Comparison of ENCODE assay signal across 35 mouse cellular contexts in the genomic region with DNA sequence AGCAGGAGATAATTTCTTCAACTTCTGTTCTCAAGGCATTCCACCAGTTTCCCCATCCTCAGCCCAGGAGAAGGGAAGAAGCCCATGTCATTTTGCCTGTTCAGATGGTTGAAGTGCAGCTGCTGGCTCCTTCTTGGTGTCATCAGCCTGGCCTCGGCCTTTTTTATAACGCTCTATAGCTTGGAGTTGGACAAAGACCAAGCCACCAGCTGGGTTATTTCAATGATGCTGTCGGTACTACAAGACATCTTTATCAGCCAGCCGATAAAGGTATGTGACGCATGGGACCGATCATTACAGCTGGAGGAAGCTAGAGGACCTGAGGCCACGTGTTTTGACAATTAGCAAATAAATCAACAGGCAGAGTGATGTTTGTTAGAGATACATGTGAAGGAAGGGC. TPM values are rescaled to one million over a fixed set of nuclear protein-coding genes. Genes with fewer than 3 reads are reported as not detected.
"Had no signal": no experiment of that assay in that cellular context is flagged by ENCODE, and none has a peak within 500 bp of the region (broad histone marks: within the 10 kb centered on the region; RNA-seq: fewer than 3 reads in every experiment).

No protein-coding gene starts in this region.

- H3K36me3 ChIP-seq: limb, embryonic 10.5 days; limb, embryonic 12.5 days; limb, embryonic 13.5 days; limb, embryonic 15.5 days; liver, embryonic 12.5 days; liver, embryonic 13.5 days; liver, embryonic 15.5 days; lung, embryonic 15.5 days; midbrain, embryonic 10.5 days; midbrain, embryonic 12.5 days; midbrain, embryonic 13.5 days; midbrain, embryonic 15.5 days; neural tube, embryonic 12.5 days; neural tube, embryonic 13.5 days had no signal

- H3K4me3 ChIP-seq: left cerebral cortex, adult 2 months; limb, embryonic 10.5 days; limb, embryonic 12.5 days; limb, embryonic 13.5 days; limb, embryonic 15.5 days; liver, embryonic 12.5 days; liver, embryonic 13.5 days; liver, embryonic 15.5 days; lung, embryonic 15.5 days; megakaryocyte, embryonic 14.5 days; midbrain, embryonic 10.5 days; midbrain, embryonic 12.5 days; midbrain, embryonic 13.5 days; midbrain, embryonic 15.5 days; myocyte; neural tube, embryonic 12.5 days; neural tube, embryonic 13.5 days had no signal

- H3K27ac ChIP-seq: left cerebral cortex, adult 2 months; limb, embryonic 10.5 days; limb, embryonic 12.5 days; limb, embryonic 13.5 days; limb, embryonic 15.5 days; liver, embryonic 12.5 days; liver, embryonic 13.5 days; liver, embryonic 14.5 days; liver, embryonic 15.5 days; lung, embryonic 15.5 days; macrophage; midbrain, embryonic 10.5 days; midbrain, embryonic 12.5 days; midbrain, embryonic 13.5 days; midbrain, embryonic 15.5 days; neural tube, embryonic 12.5 days; neural tube, embryonic 13.5 days had no signal

- DNase-seq: left cerebral cortex, postnatal 4 days; liver; liver, embryonic 13.5 days; liver, postnatal 0 days; lung, adult 18-20 months; lung, adult 2 months; lung, postnatal 10 days; lung, postnatal 14 days; midbrain, embryonic 14.5 days had no signal

- H3K9me3 ChIP-seq: limb, embryonic 10.5 days; limb, embryonic 12.5 days; limb, embryonic 13.5 days; limb, embryonic 15.5 days; liver, embryonic 12.5 days; liver, embryonic 13.5 days; liver, embryonic 15.5 days; lung, embryonic 15.5 days; megakaryocyte, embryonic 14.5 days; midbrain, embryonic 10.5 days; midbrain, embryonic 12.5 days; midbrain, embryonic 13.5 days; midbrain, embryonic 15.5 days; neural tube, embryonic 12.5 days; neural tube, embryonic 13.5 days had no signal

- H3K4me2 ChIP-seq: limb, embryonic 12.5 days; limb, embryonic 13.5 days; limb, embryonic 15.5 days; liver, embryonic 11.5 days; liver, embryonic 12.5 days; liver, embryonic 13.5 days; liver, embryonic 15.5 days; lung, embryonic 15.5 days; midbrain, embryonic 11.5 days; midbrain, embryonic 12.5 days; midbrain, embryonic 13.5 days; midbrain, embryonic 15.5 days; neural tube, embryonic 12.5 days; neural tube, embryonic 13.5 days had no signal

- H3K9ac ChIP-seq: limb, embryonic 12.5 days; limb, embryonic 13.5 days; limb, embryonic 15.5 days; liver, embryonic 12.5 days; liver, embryonic 13.5 days; liver, embryonic 14.5 days; liver, embryonic 15.5 days; liver, postnatal 0 days; lung, embryonic 15.5 days; midbrain, embryonic 12.5 days; midbrain, embryonic 13.5 days; midbrain, embryonic 15.5 days; neural tube, embryonic 12.5 days; neural tube, embryonic 13.5 days had no signal

- ATAC-seq: liver, embryonic 12.5 days; liver, postnatal 0 days; lung, postnatal 0 days; midbrain, embryonic 13.5 days; midbrain, embryonic 15.5 days; midbrain, embryonic 16.5 days had no signal

- H3K27me3 ChIP-seq: limb, embryonic 12.5 days; limb, embryonic 13.5 days; limb, embryonic 15.5 days; liver, embryonic 12.5 days; liver, embryonic 13.5 days; liver, embryonic 15.5 days; lung, embryonic 15.5 days; midbrain, embryonic 12.5 days; midbrain, embryonic 13.5 days; midbrain, embryonic 15.5 days; neural tube, embryonic 12.5 days; neural tube, embryonic 13.5 days had no signal

- H3K4me1 ChIP-seq: limb, embryonic 10.5 days; limb, embryonic 12.5 days; limb, embryonic 13.5 days; limb, embryonic 15.5 days; liver, embryonic 12.5 days; liver, embryonic 13.5 days; liver, embryonic 15.5 days; lung, embryonic 15.5 days; megakaryocyte, embryonic 14.5 days; midbrain, embryonic 10.5 days; midbrain, embryonic 12.5 days; midbrain, embryonic 13.5 days; midbrain, embryonic 15.5 days; neural tube, embryonic 12.5 days; neural tube, embryonic 13.5 days had no signal

RNA-seq across cellular contexts. Expression of gene Pkd1l3, which starts 34.2 kb away (rescaled TPM):
- total RNA-seq: liver, adult 2 months; megakaryocyte, adult 5-6 weeks; monocyte, adult 5-6 weeks had no signal
- polyA plus RNA-seq: liver, adult 2 months; neural tube, embryonic 11.5 days; neural tube, embryonic 13.5 days had no signal
